Mouse (Mus musculus) bone marrow, adult 2 months (tissue): ENCODE results near the gene Dlst. TPM values are rescaled to one million over a fixed set of nuclear protein-coding genes. Genes with fewer than 3 reads are reported as not detected.
"Not testable (repeated sequence)": the region's sequence is repeated elsewhere in the genome, so short reads cannot be mapped to it uniquely, and the experiment has no call there.

ENCODE experiments used
- H3K27ac ChIP-seq: fragments of 200-500 bp; 2 replicates; pipeline ENCODE4 v1.5.1; 2012; ENCODE audit warnings: low read depth, mild to moderate bottlenecking, control low read depth, inconsistent platforms, low read length; ENCODE audit not compliant: control insufficient read depth, poor library complexity, insufficient read depth
- H3K4me1 ChIP-seq: fragments of 200-500 bp; 2 replicates; pipeline ENCODE4 v1.6.1; 2011; ENCODE audit warnings: low read length; ENCODE audit not compliant: control insufficient read depth, insufficient read depth
- H3K4me3 ChIP-seq: fragments of 200-500 bp; replicated peaks from 2 replicates; pipeline ENCODE3; 2011; ENCODE audit warnings: mild to moderate bottlenecking, low read depth, low read length, control low read depth; ENCODE audit not compliant: control insufficient read depth
- CTCF ChIP-seq: fragments of 200-500 bp; IDR thresholded peaks from 2 replicates; pipeline ENCODE4 v1.5.1; 2011; ENCODE audit warnings: low read length, control low read depth; ENCODE audit not compliant: control insufficient read depth, insufficient read depth
- POLR2A ChIP-seq: fragments of 200-500 bp; IDR thresholded peaks from 2 replicates; pipeline ENCODE4 v1.6.1; 2011; ENCODE audit warnings: low read depth, mild to moderate bottlenecking, control low read depth, low read length, borderline replicate concordance; ENCODE audit not compliant: control insufficient read depth
- WGBS: fragments of 180-500 bp; shearing (Covaris S2); methylation state at CpG from one replicate; pipeline ENCODE4 v1.1.7; 2018; 5-methylcytosine and 5-hydroxymethylcytosine counted together
- polyA plus RNA-seq: library from polyadenylated mRNA; stranded (reverse); fragments of >200 nt; gene quantifications from 2 replicates; pipeline ENCODE4 v1.2.4, GENCODE M21; 2011; ENCODE audit warnings: low replicate concordance; ENCODE audit not compliant: missing spikeins, insufficient read depth, insufficient read length

Gene Dlst
- polyA plus RNA-seq, 1 experiment, result 102 TPM

DNA sequence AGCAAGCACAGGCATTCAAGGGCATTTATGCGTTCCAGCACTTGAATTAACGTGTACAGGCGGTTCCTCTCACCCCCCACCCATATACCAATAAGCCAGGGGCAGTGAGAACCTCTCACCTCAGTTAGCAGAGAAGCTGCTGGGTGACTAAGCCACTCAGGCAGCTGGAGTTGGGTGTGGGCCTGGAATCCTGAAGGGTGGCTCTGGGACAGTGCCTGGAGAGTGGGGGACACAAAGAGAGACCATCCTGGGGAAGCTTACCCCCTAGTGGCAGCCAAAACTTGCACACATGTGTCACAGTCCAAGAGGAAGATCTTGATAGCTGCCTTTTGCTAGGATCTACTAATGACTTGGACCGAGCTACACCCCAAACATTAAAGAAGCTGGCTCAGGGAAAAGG, 26.0 kb downstream of the Dlst start:
- H3K4me1 ChIP-seq, result no peaks in the 10 kb centered on the region
- H3K27ac ChIP-seq, result no peak overlapping the region
- TF ChIP-seq POLR2A (no peak), CTCF (no peak)
- no peak overlapping the region for H3K4me3 ChIP-seq
- 82% methylated on average over 4 of the region's 4 CpGs for WGBS

DNA sequence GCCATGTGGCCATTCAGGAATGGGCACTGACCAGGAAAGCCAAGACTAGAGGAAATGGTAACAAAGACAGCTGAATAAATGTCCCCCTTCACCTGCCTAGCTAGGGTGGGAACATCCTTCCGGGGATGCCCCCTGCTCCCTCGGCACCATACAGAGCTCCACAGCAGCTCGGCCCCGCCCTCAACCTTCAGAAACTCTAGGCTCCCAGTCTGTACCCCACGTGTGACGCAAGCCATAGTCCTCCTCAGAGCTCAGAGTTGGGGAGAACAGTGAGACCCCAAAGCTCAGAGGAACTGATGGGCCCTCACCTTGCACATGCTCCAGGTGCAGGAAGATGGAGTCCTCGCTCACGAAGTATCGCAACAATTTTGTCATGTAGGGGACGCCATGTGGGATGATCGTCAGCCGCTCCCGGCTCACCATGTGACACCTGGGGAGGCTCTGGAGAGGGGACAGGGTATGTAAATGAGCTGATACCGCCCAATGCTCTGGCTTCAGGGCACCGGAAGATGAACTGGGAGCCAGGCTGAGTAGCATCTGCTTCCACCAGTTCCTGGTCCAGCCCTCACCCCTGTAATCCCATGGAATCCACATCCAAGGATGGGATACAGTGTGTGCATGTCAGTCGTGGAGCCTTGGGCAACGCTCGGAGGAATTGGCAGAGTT, 29.5 kb downstream of the Dlst start:
- 57% methylated on average over 18 of the region's 18 CpGs for WGBS
- Histone ChIP-seq H3K4me3 (no peak overlapping the region), H3K27ac (no peak overlapping the region), H3K4me1 (no peaks in the 10 kb centered on the region)
- TF ChIP-seq POLR2A (no peak), CTCF (no peak)

DNA sequence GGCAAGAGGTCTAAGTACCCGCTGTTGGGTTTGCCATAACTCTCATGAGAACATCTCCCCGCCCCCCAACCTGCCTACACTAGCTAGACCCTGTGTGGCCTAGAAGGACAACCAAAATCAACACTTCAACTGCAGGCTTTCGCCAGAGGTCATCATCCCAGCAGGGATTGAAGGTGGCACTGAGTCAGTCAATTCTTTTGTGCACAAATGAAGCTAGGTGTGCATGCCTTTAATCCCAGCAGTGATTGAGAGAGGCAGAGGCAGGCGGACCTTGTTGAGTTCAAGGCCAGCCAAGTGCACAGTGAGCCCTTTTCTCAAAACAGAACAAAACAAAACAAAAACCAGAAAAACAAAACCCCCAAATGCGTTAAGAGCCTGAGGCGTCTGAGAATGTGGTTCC, 30.5 kb downstream of the Dlst start:
- H3K27ac ChIP-seq, result no peak overlapping the region
- no peaks in the 10 kb centered on the region for H3K4me1 ChIP-seq
- H3K4me3 ChIP-seq, result no peak overlapping the region
- WGBS, result 86% methylated on average over 6 of the region's 6 CpGs
- TF ChIP-seq POLR2A (no peak), CTCF (no peak)

DNA sequence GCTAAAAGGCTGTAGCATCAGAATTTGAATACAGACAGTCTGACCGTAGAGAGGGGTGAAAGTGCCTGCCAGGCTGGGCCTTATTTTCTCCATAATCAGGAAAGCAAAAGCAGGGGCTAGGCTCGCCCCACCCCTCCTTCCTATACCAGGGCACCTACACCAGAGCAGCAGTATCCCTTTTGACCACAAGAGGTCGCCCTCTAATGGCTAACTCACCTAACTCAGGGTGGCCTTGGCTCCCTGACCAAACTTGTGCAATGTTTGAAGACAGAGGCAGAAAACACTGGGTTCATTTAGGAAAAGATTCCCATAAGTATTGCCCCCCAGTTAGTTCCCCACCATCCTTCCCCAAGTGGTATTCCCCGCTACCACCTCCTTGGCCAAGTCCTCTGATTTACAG, 32.2 kb downstream of the Dlst start:
- no peak overlapping the region for H3K27ac ChIP-seq
- no peaks in the 10 kb centered on the region for H3K4me1 ChIP-seq
- TF ChIP-seq POLR2A (no peak), CTCF (peak; percentile 90)
- 25% methylated on average over 4 of the region's 4 CpGs for WGBS
- H3K4me3 ChIP-seq, result no peak overlapping the region

- 48% methylated on average over 2 of the region's 2 CpGs for WGBS
- H3K27ac ChIP-seq, H3K4me3 ChIP-seq, H3K4me1 ChIP-seq: not testable (repeated sequence)
These were observed 33.6 kb downstream of the Dlst start for GRCm38 (mm10) chr12:85144276-85144675.

GRCm38 (mm10) chr12:85144821-85145220, 34.2 kb downstream of the Dlst start:
- H3K4me3 ChIP-seq, result no peak overlapping the region
- no peak for TF ChIP-seq CTCF
- TF ChIP-seq POLR2A, result no peak
- no peaks in the 10 kb centered on the region for H3K4me1 ChIP-seq
- H3K27ac ChIP-seq, result no peak overlapping the region
- 90% methylated on average over 4 of the region's 4 CpGs for WGBS

- 78% methylated on average over 9 of the region's 9 CpGs for WGBS
- H3K27ac ChIP-seq, result no peak overlapping the region
These were observed 35.0 kb downstream of the Dlst start for GRCm38 (mm10) chr12:85145630-85146029.

DNA sequence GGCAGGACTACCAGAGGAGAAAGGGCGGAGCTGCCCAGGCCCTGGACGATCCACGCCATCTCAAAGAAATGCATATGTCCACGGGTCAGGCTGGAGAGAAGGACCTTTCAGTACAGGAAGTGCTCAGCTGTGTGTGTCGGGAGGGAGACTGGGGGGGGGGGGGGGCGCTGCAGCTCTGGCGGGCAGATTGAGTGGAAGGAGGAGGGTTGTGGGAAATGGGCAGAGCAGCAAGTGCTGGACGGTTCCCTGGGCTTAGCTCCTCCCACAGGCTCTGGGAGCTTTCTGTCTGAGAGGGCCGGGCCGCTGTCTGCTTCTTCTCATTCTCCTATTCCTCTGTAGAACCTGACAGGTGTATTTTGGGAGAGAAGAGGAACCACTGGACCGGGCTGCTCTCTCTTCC, 35.7 kb downstream of the Dlst start:
- WGBS, result 23% methylated on average over 10 of the region's 11 CpGs
- Histone ChIP-seq H3K4me3 (no peak overlapping the region), H3K4me1 (peaks cover 2% of the 10 kb centered on the region), H3K27ac (no peak overlapping the region)
- TF ChIP-seq CTCF (no peak), POLR2A (no peak)

More at GRCm38 (mm10) chr12:85145630-85146029, 35.0 kb downstream of the Dlst start:
- TF ChIP-seq CTCF, result no peak
- TF ChIP-seq POLR2A, result no peak
- Histone ChIP-seq H3K4me3 (no peak overlapping the region), H3K4me1 (no peaks in the 10 kb centered on the region; the same call in 1 of the 2 replicates)

GRCm38 (mm10) chr12:85146881-85147280, 36.2 kb downstream of the Dlst start:
- Histone ChIP-seq H3K4me1 (peaks cover 3% of the 10 kb centered on the region), H3K27ac (no peak overlapping the region), H3K4me3 (no peak overlapping the region)
- 80% methylated on average over 9 of the region's 9 CpGs for WGBS
- TF ChIP-seq POLR2A (no peak), CTCF (no peak)
